Mouse (Mus musculus): ENCODE results near the gene Inf2. TPM values are rescaled to one million over a fixed set of nuclear protein-coding genes. Genes with fewer than 3 reads are reported as not detected.
A peak's percentile ranks its signal among the peaks of the same experiment; 100 is the strongest.

Inf2 gene
- total and polyA plus RNA-seq, 2 experiments from 2014 or later = 2.7 to 17.1 TPM

GRCm38 (mm10) chr12:112587125-112588124, 1.2 kb upstream of the Inf2 start:
- H3K9ac ChIP-seq (replicated peaks; ENCODE audit: low read depth, low read length) = no peak overlapping the region
- H3K4me1 ChIP-seq (ENCODE audit: control insufficient read depth, insufficient read depth) = peaks cover 31% of the 10 kb centered on the region
- H3K4me2 ChIP-seq (ENCODE audit: low read depth, low read length) = peak overlapping the region; percentile 91; the same call in 1 of the 2 replicates
- TF ChIP-seq EP300 (IDR thresholded peaks at IDR 0.05; ENCODE audit: low read depth) = no peak
- no peak for TF ChIP-seq CTCF (IDR thresholded peaks at IDR 0.05; ENCODE audit: low read depth)
- no peak overlapping the region for H3K4me3 ChIP-seq (ENCODE audit: low read depth, low read length)
- H3K36me3 ChIP-seq (replicated peaks; ENCODE audit: control insufficient read depth, insufficient read depth, low read length) = no peaks in the 10 kb centered on the region
- DNase-seq (ENCODE audit: low spot score) (no peak), ATAC-seq (ENCODE audit: insufficient read depth, low read depth) (no peak)
- peaks cover 10% of the 10 kb centered on the region; the same call in 1 of the 2 replicates for H3K27me3 ChIP-seq (ENCODE audit: control insufficient read depth, insufficient read depth, low read length)
- peak overlapping the region; percentile 26; the same call in 1 of the 2 replicates for H3K27ac ChIP-seq (ENCODE audit: low read depth)
- no peaks in the 10 kb centered on the region for H3K9me3 ChIP-seq (replicated peaks; ENCODE audit: control insufficient read depth, low read length)
- 56% methylated on average over 14 of the region's 14 CpGs for WGBS

DNA sequence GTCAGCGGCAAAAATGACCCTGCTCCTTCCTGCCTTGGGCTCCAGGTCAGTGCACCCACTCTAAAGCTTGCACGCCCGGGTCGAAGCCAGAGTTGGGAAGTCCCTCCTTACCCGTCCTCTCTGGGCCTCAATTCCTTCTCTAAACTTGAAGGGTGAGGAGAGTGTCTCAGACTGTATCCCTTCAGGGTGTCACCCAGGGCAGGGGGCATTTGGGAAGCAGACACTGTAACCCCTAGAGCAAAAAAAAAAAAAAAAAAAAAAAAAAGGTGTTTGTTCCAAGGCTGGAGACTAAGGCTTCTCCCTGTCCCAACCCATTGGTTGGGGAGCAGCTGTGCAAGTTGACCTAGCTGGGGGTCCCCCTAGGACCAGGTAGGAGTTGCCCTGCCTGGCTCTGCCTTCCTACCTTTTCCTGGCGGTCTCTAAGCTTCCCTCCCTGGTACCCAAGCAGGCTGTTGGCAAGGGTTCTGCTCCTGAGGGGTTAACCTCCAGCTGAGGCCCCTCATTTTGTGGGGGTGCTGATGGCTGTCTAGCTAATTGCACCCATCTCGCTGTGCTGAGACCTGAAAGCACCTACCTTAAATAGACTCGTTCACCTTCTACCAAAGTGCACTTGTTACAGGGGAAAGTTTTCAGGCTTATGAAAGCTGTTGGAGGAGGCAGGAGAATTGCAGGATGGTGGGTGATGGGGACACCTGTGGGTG, 1.1 kb downstream of the Inf2 start:
- no peak for DNase-seq (ENCODE audit: low spot score)
- Histone ChIP-seq H3K9ac (replicated peaks; ENCODE audit: low read depth, low read length) (no peak overlapping the region), H3K27me3 (ENCODE audit: control insufficient read depth, insufficient read depth, low read length) (peaks cover 10% of the 10 kb centered on the region; the same call in 1 of the 2 replicates), H3K4me1 (ENCODE audit: control insufficient read depth, insufficient read depth) (peaks cover 51% of the 10 kb centered on the region), H3K4me2 (ENCODE audit: low read depth, low read length) (peak overlapping the region; percentile 91), H3K9me3 (replicated peaks; ENCODE audit: control insufficient read depth, low read length) (no peaks in the 10 kb centered on the region), H3K36me3 (replicated peaks; ENCODE audit: control insufficient read depth, insufficient read depth, low read length) (no peaks in the 10 kb centered on the region), H3K4me3 (ENCODE audit: low read depth, low read length) (peak overlapping the region; percentile 61), H3K27ac (ENCODE audit: low read depth) (no peak overlapping the region)
- 64% methylated on average over 8 of the region's 8 CpGs for WGBS
- TF ChIP-seq CTCF (IDR thresholded peaks at IDR 0.05; ENCODE audit: low read depth) = no peak
- TF ChIP-seq EP300 (IDR thresholded peaks at IDR 0.05; ENCODE audit: low read depth) = no peak
- no peak for ATAC-seq (ENCODE audit: insufficient read depth, low read depth)

GRCm38 (mm10) chr12:112590566-112591239, 2.1 kb downstream of the Inf2 start:
- Histone ChIP-seq H3K9ac (replicated peaks; ENCODE audit: low read depth, low read length) (no peak overlapping the region), H3K4me2 (ENCODE audit: low read depth, low read length) (no peak overlapping the region), H3K27ac (ENCODE audit: low read depth) (no peak overlapping the region), H3K36me3 (replicated peaks; ENCODE audit: control insufficient read depth, insufficient read depth, low read length) (no peaks in the 10 kb centered on the region), H3K27me3 (ENCODE audit: control insufficient read depth, insufficient read depth, low read length) (peaks cover 7% of the 10 kb centered on the region; the same call in 1 of the 2 replicates), H3K9me3 (replicated peaks; ENCODE audit: control insufficient read depth, low read length) (no peaks in the 10 kb centered on the region), H3K4me3 (ENCODE audit: low read depth, low read length) (no peak overlapping the region), H3K4me1 (ENCODE audit: control insufficient read depth, insufficient read depth) (peaks cover 62% of the 10 kb centered on the region)
- DNase-seq (ENCODE audit: low spot score) (no peak), ATAC-seq (ENCODE audit: insufficient read depth, low read depth) (no peak)
- whole genome bisulfite sequencing = 46% methylated on average over 8 of the region's 8 CpGs
- TF ChIP-seq CTCF (IDR thresholded peaks at IDR 0.05; ENCODE audit: low read depth) (no peak), EP300 (IDR thresholded peaks at IDR 0.05; ENCODE audit: low read depth) (no peak)

DNA sequence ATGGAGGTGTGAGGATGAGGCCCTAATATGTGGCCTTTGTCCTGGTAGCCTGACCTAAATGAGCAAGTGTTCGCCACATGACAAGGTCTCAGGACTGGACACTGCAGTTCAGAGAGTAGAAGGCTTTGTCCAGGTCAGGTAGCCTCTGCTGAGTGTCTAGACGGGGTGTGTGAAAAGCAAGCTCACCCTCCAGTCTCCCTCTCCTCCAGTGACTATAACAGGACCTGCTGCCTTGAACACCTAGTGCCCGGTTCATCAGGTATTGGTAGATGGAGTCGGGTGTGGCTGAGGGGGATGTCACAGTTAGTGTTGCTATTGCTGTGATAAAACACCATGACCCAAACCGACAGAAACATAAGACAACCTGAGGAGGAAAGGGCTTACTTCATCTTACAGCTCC, 2.7 kb downstream of the Inf2 start:
- Histone ChIP-seq H3K27ac (ENCODE audit: low read depth) (no peak overlapping the region), H3K4me2 (ENCODE audit: low read depth, low read length) (no peak overlapping the region), H3K9ac (replicated peaks; ENCODE audit: low read depth, low read length) (no peak overlapping the region), H3K27me3 (ENCODE audit: control insufficient read depth, insufficient read depth, low read length) (peaks cover 2% of the 10 kb centered on the region; the same call in 1 of the 2 replicates), H3K4me1 (ENCODE audit: control insufficient read depth, insufficient read depth) (peaks cover 64% of the 10 kb centered on the region), H3K4me3 (ENCODE audit: low read depth, low read length) (no peak overlapping the region), H3K9me3 (replicated peaks; ENCODE audit: control insufficient read depth, low read length) (no peaks in the 10 kb centered on the region), H3K36me3 (replicated peaks; ENCODE audit: control insufficient read depth, insufficient read depth, low read length) (no peaks in the 10 kb centered on the region)
- TF ChIP-seq EP300 (IDR thresholded peaks at IDR 0.05; ENCODE audit: low read depth) (no peak), CTCF (IDR thresholded peaks at IDR 0.05; ENCODE audit: low read depth) (no peak)
- DNase-seq (ENCODE audit: low spot score) (no peak), ATAC-seq (ENCODE audit: insufficient read depth, low read depth) (no peak)
- WGBS = 95% methylated on average over 5 of the region's 5 CpGs

DNA sequence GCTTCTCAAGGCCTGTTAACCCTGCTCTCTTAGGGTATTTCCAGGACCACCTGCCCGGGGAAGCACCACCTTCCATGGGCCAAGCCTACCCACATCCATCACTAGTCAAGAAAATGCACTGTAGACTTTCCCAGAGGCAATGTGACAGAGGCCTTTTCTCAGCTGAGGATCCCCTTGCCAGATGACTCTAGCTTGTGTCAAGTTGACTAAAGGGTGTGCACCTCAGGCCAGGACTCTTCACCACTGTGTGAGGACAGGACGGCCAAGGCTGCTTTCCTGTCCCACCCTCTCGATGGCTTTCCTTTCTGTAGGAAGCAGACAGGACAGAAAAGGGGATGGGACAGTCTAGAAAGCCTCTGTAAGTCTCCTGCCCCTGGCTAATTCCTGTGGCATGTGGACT, 3.1 kb downstream of the Inf2 start:
- Histone ChIP-seq H3K27me3 (ENCODE audit: control insufficient read depth, insufficient read depth, low read length) (no peaks in the 10 kb centered on the region), H3K4me1 (ENCODE audit: control insufficient read depth, insufficient read depth) (peaks cover 64% of the 10 kb centered on the region), H3K27ac (ENCODE audit: low read depth) (no peak overlapping the region), H3K36me3 (replicated peaks; ENCODE audit: control insufficient read depth, insufficient read depth, low read length) (no peaks in the 10 kb centered on the region), H3K4me3 (ENCODE audit: low read depth, low read length) (no peak overlapping the region), H3K4me2 (ENCODE audit: low read depth, low read length) (no peak overlapping the region), H3K9ac (replicated peaks; ENCODE audit: low read depth, low read length) (no peak overlapping the region), H3K9me3 (replicated peaks; ENCODE audit: control insufficient read depth, low read length) (no peaks in the 10 kb centered on the region)
- TF ChIP-seq EP300 (IDR thresholded peaks at IDR 0.05; ENCODE audit: low read depth) (no peak), CTCF (IDR thresholded peaks at IDR 0.05; ENCODE audit: low read depth) (no peak)
- WGBS = 75% methylated on average over 3 of the region's 3 CpGs
- DNase-seq (ENCODE audit: low spot score) = no peak
- no peak for ATAC-seq (ENCODE audit: insufficient read depth, low read depth)
